Mouse (Mus musculus): ENCODE results near the gene Mkks. TPM values are rescaled to one million over a fixed set of nuclear protein-coding genes. Genes with fewer than 3 reads are reported as not detected.

Gene Mkks
- 22.8 TPM for polyA plus RNA-seq (2017; shearing (Covaris generic))

DNA sequence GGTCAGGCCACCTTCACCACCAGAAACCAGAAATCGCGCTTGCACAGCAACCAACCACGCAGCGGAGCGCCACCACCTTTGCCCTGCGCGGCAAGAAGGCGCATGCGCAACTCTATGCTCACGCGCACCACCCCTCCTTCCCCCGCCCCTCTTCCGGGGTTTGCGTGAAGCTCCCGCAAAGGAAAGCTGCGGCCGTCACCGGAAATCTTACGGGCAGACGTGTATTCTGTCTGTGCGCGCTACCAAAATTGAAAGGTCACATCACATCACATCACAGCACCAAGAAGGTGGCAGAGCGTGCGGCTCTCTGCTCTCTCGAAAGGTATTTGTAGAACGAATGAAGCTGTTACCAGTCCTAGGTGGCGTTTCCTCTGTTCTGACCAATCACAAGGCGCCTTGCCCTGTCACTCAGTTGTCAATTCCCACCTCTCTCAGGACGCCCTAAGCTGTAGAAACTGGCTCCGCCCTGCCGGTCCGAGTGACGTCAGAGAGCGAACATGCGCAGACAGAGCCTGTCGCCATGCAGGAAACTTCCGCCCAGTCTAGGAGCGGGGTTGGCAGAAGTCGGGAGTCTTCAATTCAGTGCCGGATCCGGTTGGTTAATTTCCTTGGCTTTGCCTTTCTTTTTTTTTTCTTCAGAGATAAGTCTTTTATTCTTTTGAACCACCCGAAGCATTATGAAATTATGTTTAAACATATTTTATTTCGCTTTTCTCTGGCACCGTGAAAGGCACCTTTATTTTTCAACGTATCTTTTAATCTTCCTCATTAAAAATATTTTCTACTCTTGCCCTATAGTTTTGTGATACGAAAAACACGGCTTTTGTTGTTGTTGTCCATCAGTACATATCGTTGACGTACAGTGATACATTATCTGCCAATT lies at the start of gene Mkks, which contains the start of the genes Slx4ip and AL731706.1:
TSS of gene Mkks (minus strand) at position 322 of the 883 bp plus-strand sequence.
TSS of gene Slx4ip (plus strand) at position 151 of the 883 bp plus-strand sequence.
TSS of gene AL731706.1 (minus strand) at position 322 of the 883 bp plus-strand sequence.

DNA sequence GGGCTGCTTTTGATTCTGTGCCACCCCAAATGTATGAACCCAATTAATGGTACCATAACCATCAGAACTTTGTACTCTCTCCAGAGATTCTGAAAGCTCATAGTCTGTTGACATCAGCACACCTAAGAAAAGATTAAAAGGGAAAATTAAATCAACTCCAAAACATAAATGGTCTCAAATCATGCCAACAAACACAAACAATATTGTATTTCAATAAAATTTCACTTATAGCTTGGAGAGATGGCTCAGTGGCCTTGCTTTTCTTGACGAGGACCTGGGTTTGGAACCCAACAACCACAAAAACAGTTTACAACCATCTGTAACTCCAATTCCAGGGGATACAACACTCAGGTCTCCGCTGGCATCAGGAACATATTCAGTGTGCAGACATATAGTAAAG lies 5.6 kb downstream of the Mkks start, which contains the start of gene AL731706.2:
TSS of gene AL731706.2 (minus strand) at position 101 of the 400 bp plus-strand sequence.

Other genes with a start within 250 kb of the Mkks start
- 0.05 TPM for gene Snap25, start 177.9 kb downstream of the Mkks start, polyA plus RNA-seq (2017; shearing (Covaris generic))
- gene AL731706.2, start 5.7 kb downstream of the Mkks start, polyA plus RNA-seq (2017; shearing (Covaris generic)): 7.2 TPM
- gene Slx4ip, start 171 bp downstream of the Mkks start, polyA plus RNA-seq (2017; shearing (Covaris generic)): 5.1 TPM
- gene AL731706.1, start within 50 bp of the Mkks start, polyA plus RNA-seq (2017; shearing (Covaris generic)): 5.8 TPM
- gene Jag1, start 225.3 kb upstream of the Mkks start, polyA plus RNA-seq (2017; shearing (Covaris generic)): 0.17 TPM